Mouse (Mus musculus): ENCODE data around the gene Ccdc61.

GRCm38 (mm10) chr7:18893651-18894430 lies 16.4 kb downstream of the Ccdc61 start:
- TF ChIP-seq CTCF (IDR thresholded peaks at IDR 0.05) = no peak
- no peak for TF ChIP-seq EP300 (IDR thresholded peaks at IDR 0.05)

All from lung, postnatal 0 days (tissue).